Mouse (Mus musculus) lung, postnatal 0 days (tissue): ENCODE results near the gene Gpr39. TPM values are rescaled to one million over a fixed set of nuclear protein-coding genes. Genes with fewer than 3 reads are reported as not detected.

ENCODE experiments used
- ATAC-seq: fragments of 200-750 bp; cut with Nextera tagmentation; 2 replicates; pipeline ENCODE4 v1.8.0; 2017; ENCODE audit warnings: moderate library complexity
- DNase-seq: peaks from one replicate; pipeline ENCODE4 v3.0.0-alpha.2; 2016; ENCODE audit warnings: low spot score
- H3K27ac ChIP-seq: fragments of 300-500 bp; sonication (generic); 2 replicates; pipeline ENCODE4 v1.5.1; 2014; ENCODE audit warnings: antibody characterized with exemption, mild to moderate bottlenecking, low read length, mixed read lengths
- H3K27me3 ChIP-seq: fragments of 300-500 bp; sonication (generic); replicated peaks from 2 replicates; pipeline ENCODE4 v1.6.1; 2014; ENCODE audit warnings: low read length, mixed read lengths; ENCODE audit not compliant: insufficient read depth
- H3K36me3 ChIP-seq: fragments of 300-500 bp; sonication (generic); 2 replicates; pipeline ENCODE4 v1.6.1; 2014; ENCODE audit warnings: low read length, mixed read lengths; ENCODE audit not compliant: insufficient read depth
- H3K4me1 ChIP-seq: fragments of 300-500 bp; sonication (generic); 2 replicates; pipeline ENCODE4 v1.6.1; 2014; ENCODE audit warnings: antibody characterized with exemption, low read depth, low read length, mixed read lengths; ENCODE audit not compliant: insufficient read depth
- H3K4me2 ChIP-seq: fragments of 300-500 bp; sonication (generic); replicated peaks from 2 replicates; pipeline ENCODE4 v1.6.1; 2014; ENCODE audit warnings: low read depth, mild to moderate bottlenecking, low read length, moderate library complexity, mixed read lengths
- H3K4me3 ChIP-seq: fragments of 300-500 bp; sonication (generic); 2 replicates; pipeline ENCODE4 v1.5.1; 2014; ENCODE audit warnings: low read depth, low read length
- H3K9ac ChIP-seq: fragments of 300-500 bp; sonication (generic); replicated peaks from 2 replicates; pipeline ENCODE4 v1.6.1; 2014; ENCODE audit warnings: low read depth, mild to moderate bottlenecking
- H3K9me3 ChIP-seq: fragments of 300-500 bp; sonication (generic); 2 replicates; pipeline ENCODE4 v1.6.1; 2016; ENCODE audit warnings: low read length, mixed read lengths
- CTCF ChIP-seq: IDR thresholded peaks from 2 replicates; pipeline ENCODE4 v1.5.1; 2016; ENCODE audit warnings: antibody characterized with exemption, mild to moderate bottlenecking
- EP300 ChIP-seq: IDR thresholded peaks from 2 replicates; pipeline ENCODE4 v1.6.1; 2016; ENCODE audit warnings: antibody characterized with exemption, mild to moderate bottlenecking, control low read depth
- WGBS: fragments of 180-500 bp; shearing (Covaris S2); extraction: QIAGEN DNeasy Blood & Tissue Kit; methylation state at CpG from one replicate; pipeline ENCODE4 v1.1.7; 2014; 5-methylcytosine and 5-hydroxymethylcytosine counted together
- polyA plus RNA-seq: library from polyadenylated mRNA; unstranded; fragments of >200 nt; fragmentation: Nextera tagmentation; extraction: Ambion mirVana; gene quantifications from 2 replicates; pipeline ENCODE4 v1.2.1, GENCODE M21; 2015

Gpr39 gene
- polyA plus RNA-seq, 1 experiment from 2014 or later, result 3.7 TPM

DNA sequence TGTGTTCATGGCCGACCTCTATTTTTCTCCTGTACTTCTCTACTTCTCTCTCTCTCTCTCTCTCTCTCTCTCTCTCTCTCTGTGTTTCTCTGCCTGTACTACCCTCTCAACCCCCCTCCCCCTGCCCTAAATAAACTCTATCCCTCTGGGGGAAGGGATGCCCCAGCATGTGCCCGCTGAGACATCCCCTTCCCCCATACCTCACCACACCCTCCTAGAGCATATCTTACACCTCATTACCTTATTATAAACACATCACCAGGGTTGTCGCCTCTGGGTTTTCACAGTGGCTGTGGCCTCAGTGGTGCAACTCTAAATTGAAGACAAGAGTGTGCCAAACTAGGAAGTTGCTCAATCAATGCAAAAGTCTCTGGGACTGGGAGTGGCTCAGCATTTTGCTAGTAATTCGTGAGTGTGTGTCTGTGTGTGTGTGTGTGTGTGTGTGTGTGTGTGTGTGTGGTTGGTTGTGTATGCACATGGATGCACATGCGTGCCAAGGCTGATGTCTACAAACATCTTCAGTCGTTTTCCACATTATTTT is 52.3 kb downstream of the Gpr39 start:
- H3K9ac ChIP-seq, result no peak overlapping the region
- no peaks in the 10 kb centered on the region for H3K9me3 ChIP-seq
- H3K4me3 ChIP-seq, result no peak overlapping the region
- H3K36me3 ChIP-seq, result no peaks in the 10 kb centered on the region
- no peaks in the 10 kb centered on the region for H3K27me3 ChIP-seq
- no peak overlapping the region for H3K27ac ChIP-seq
- peak; percentile 35 for DNase-seq
- H3K4me2 ChIP-seq, result no peak overlapping the region
- ATAC-seq, result no peak
- 57% methylated on average over 6 of the region's 6 CpGs for WGBS
- H3K4me1 ChIP-seq, result no peaks in the 10 kb centered on the region
- no peak for TF ChIP-seq CTCF
- no peak for TF ChIP-seq EP300

DNA sequence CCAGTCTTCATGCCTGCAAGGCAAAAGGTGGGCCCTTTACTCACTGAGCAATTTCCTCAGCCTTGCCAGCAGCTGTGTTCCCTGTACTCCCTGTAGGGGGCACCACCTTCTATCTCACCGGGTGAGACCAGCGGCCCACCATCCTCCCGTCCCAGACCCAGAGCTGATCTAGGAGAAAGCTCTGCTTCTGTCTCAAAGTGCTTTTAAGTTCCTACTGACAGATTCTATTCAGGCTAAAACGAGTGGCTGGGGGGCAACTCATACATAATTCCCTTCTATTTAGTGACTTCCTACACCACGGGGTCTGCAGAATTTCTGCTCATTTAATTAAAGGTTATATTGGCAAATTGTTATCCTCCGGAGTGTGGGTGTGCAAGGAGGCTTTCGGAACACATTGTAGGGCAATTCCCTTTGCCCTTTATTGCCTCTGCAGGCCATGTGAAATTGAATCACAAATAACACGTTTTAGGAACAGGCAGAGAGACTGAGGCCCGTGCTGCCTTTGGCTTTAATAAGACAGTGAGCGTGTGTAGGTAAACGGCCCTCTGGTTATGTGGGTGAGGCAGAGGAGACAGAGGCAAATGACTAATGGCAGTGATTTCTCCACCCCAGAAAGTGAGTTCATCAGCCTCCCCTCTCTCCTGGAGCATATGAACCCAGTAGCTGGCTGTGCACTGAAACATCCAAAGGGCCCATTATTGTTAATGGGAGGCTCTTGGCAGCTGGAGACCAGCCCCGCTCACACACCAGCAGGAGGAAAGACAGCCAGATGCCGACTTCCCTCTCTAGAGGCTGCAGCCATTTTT is 53.1 kb downstream of the Gpr39 start:
- no peaks in the 10 kb centered on the region for H3K36me3 ChIP-seq
- peak; percentile 32 for TF ChIP-seq CTCF
- TF ChIP-seq EP300, result no peak
- 69% methylated on average over 13 of the region's 13 CpGs for WGBS
- H3K4me3 ChIP-seq, result no peak overlapping the region
- ATAC-seq (no peak), DNase-seq (no peak)
- no peaks in the 10 kb centered on the region for H3K4me1 ChIP-seq
- no peaks in the 10 kb centered on the region for H3K9me3 ChIP-seq
- H3K9ac ChIP-seq, result no peak overlapping the region
- no peaks in the 10 kb centered on the region for H3K27me3 ChIP-seq
- H3K4me2 ChIP-seq, result no peak overlapping the region
- H3K27ac ChIP-seq, result no peak overlapping the region

DNA sequence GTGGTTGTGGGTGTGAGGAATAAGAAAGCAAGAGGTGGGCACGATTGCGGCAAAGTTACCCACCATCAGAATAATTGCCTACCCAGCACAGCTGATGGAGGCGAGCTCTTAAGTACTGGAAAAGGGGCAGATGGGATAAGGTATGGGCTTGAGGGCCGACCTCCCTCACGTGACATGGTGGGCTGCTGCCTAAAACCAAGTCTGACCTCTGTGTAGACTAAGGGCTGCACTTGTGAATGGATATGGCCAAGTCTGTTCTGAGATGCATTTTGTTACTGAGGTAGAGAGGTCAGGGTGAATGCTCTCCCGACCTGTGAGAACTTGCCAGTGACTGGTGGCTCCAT is 53.7 kb downstream of the Gpr39 start:
- Histone ChIP-seq H3K9me3 (no peaks in the 10 kb centered on the region), H3K9ac (no peak overlapping the region), H3K36me3 (no peaks in the 10 kb centered on the region), H3K4me2 (no peak overlapping the region), H3K4me1 (no peaks in the 10 kb centered on the region), H3K4me3 (no peak overlapping the region), H3K27ac (no peak overlapping the region), H3K27me3 (no peaks in the 10 kb centered on the region)
- WGBS, result 74% methylated on average over 6 of the region's 6 CpGs
- DNase-seq, result no peak
- no peak for ATAC-seq
- TF ChIP-seq CTCF, result no peak
- no peak for TF ChIP-seq EP300

DNA sequence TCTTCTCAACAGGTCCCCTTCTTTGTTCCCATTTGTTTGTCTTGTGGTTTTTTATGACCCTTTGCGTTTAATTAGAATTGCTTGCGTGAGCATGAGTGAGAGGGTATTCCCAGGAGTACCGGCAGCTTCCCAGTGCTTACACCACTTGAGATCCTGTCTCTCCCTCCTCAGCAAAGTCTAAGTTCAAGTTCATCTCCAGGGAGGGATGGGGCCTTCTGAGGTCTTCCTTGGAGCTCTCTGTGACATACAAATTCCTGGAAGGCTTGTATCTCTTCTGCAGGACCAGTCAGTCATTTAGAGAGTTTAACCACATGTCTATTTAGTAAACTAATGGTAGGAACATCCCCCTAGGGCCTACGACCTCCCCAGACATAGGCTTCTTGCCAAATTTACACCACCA is 55.1 kb downstream of the Gpr39 start:
- no peak for ATAC-seq
- no peak overlapping the region for H3K4me3 ChIP-seq
- H3K9ac ChIP-seq, result no peak overlapping the region
- H3K36me3 ChIP-seq, result no peaks in the 10 kb centered on the region
- no peak for TF ChIP-seq CTCF
- no peak for TF ChIP-seq EP300
- no peaks in the 10 kb centered on the region for H3K4me1 ChIP-seq
- DNase-seq, result no peak
- no peak overlapping the region for H3K27ac ChIP-seq
- H3K27me3 ChIP-seq, result no peaks in the 10 kb centered on the region
- WGBS, result 56% methylated on average over 4 of the region's 4 CpGs
- no peaks in the 10 kb centered on the region for H3K9me3 ChIP-seq
- H3K4me2 ChIP-seq, result no peak overlapping the region

DNA sequence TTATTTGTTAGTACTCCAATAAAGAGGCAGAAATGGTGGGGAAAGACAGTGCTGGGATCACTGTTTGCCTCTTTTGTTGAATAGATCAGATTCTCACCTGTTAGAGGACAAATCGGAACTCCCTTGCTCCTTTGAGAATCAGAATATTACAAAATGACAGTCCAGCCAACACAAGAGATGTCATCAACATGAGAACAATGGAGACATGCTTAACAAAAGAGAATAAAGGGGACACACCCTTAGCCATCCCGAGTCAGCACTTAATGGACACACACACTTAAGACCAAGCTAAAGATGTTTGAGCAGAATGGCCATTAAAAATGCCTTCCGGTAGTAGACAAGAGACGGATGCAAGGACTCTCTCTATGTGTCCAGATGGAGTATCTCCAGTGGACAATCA is 68.0 kb downstream of the Gpr39 start:
- WGBS, result 83% methylated on average over 4 of the region's 4 CpGs

DNA sequence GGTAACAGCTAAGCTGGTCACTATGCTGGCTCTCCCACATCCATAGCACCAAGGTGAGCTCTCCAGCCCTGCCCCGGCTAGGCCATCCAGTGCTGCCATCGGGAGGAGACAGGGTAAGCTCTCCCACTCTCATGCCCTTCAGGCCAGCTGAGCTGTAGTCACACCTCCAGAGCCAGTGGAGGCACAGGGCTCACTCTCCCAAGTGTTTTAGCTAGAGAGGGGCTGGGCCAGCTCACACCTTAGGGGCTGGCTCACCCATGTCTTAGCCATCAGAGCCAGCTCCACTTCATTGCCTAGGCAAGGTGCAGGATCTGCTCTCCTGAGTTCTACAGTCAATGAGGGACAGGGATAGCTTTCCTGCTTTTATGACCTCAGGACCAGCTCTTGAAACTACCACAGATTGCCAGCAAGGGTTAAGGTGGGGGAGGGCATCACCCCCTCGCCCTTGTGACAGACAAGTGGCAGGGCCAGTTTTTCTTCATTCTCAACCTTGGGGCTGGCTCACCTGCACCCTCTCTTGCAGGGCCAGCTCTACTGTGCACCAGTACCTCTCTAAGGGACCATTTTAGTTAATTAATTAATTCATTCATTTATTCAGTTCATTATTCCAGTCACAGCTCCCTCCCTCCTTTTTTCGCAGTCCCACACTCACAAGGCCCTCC is 78.7 kb downstream of the Gpr39 start:
- H3K9ac ChIP-seq, result no peak overlapping the region
- 81% methylated on average over 4 of the region's 4 CpGs for WGBS
- no peaks in the 10 kb centered on the region for H3K9me3 ChIP-seq
- H3K4me2 ChIP-seq, result no peak overlapping the region
- no peaks in the 10 kb centered on the region for H3K36me3 ChIP-seq
- TF ChIP-seq EP300, result 0 out of 2 replicates have a peak, but pooled peaks have one; percentile 39
- TF ChIP-seq CTCF, result no peak
- H3K27me3 ChIP-seq, result no peaks in the 10 kb centered on the region
- ATAC-seq (peak; percentile 92), DNase-seq (peak; percentile 63)
- no peak overlapping the region for H3K27ac ChIP-seq
- no peaks in the 10 kb centered on the region for H3K4me1 ChIP-seq
- no peak overlapping the region for H3K4me3 ChIP-seq

More for the DNA sequence above, 68.0 kb downstream of the Gpr39 start:
- ATAC-seq (no peak), DNase-seq (no peak)
- Histone ChIP-seq H3K27me3 (no peaks in the 10 kb centered on the region), H3K27ac (no peak overlapping the region), H3K4me2 (no peak overlapping the region), H3K4me3 (no peak overlapping the region), H3K36me3 (no peaks in the 10 kb centered on the region), H3K4me1 (no peaks in the 10 kb centered on the region), H3K9me3 (no peaks in the 10 kb centered on the region), H3K9ac (no peak overlapping the region)
- TF ChIP-seq CTCF (no peak), EP300 (no peak)
